Mouse (Mus musculus) adrenal gland, postnatal 0 days (tissue): ENCODE results near the gene Rab25. TPM values are rescaled to one million over a fixed set of nuclear protein-coding genes. Genes with fewer than 3 reads are reported as not detected.

Source experiments
- microRNA-seq: library from miRNA; unstranded; fragments of <30 nt; microRNA quantifications from one replicate; pipeline ENCODE4, GENCODE M21; 2016; ENCODE audit warnings: borderline replicate concordance; ENCODE audit not compliant: insufficient number of aligned reads
- polyA plus RNA-seq: library from polyadenylated mRNA; unstranded; fragments of >200 nt; fragmentation: Nextera tagmentation; extraction: Ambion mirVana; gene quantifications from 2 replicates; pipeline ENCODE4 v1.2.1, GENCODE M21; 2015

Gene Rab25
- polyA plus RNA-seq, result 0.58 and 0.88 TPM in 2 replicates

DNA sequence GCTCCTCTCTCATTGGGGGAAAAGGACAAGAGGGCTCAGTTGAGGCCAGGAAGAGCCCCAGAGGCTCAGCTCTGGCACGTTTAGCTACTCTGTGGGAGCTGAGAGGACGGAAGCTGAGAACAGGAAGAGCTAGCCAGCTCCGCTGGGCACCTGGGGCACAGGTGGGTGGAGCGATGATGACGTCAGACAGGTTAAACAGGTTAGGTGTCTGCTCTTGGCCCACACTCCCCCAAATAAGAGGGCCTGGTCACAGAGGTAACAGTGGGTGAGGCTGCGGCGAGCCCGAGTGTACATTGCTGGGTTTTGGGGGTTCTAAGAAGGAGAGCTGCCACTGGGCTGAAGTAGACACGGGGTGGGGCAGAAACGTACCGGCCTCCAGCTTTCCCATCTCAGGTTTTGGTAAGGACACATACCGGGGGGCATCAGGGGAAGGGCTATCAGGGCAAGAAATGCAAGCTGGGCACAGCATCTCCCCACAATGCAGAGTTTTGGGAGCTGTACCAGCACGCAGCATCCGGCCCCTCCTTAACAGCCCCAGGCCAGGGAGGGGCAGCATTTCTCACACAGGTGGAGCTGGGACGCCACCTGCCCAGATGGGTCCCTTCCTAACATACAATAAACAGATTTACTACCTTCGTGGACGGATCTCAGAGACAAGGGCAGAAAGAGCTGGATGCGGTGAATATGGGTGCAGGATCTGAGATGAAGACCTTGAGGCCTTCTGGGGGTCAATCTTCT is at the start of gene Rab25:
Gene Rab25, minus strand, starts transcription at position 121 of the 738 bp plus-strand sequence.

DNA sequence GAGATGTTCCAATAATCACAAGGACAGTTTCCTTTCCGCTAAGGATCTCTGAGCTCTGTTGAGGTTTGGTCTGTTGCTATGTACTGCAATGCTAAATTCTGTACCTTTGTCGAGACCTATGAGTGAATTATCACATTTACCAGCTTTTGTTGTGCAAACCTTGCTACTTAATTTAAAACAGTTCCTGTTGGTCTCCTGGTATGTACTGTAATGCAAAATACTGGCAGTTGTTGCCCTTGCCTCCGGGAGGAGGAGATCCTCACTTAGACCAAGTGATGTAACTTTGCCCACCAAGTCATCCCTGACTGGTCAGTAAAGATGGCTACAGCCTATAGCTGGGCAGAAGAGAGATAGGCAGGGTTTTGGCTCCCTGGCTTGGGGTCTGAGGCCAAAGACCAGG is 27.4 kb upstream of the Rab25 start, which contains the start of gene Ssr2:
Gene Ssr2, plus strand, starts transcription at position 337 of the 400 bp plus-strand sequence.

DNA sequence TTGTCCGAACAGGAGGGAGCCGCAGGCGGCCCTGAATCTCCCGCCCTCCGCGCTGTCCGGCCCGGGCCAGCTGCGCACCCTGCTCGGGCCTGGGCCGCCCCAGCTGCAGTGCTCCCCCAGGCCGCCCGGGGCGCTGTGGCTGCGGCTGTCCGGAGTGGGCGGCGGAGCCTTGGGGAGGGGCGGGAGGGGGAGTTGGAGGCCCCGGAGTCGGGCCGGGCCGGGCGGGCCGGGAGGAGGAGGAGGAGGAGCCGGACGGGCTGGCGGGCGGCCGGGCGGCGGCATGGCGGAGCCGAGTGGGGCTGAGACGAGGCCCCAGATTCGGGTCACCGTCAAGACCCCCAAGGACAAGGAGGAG is 5.4 kb upstream of the Rab25 start, which contains the start of gene Ubqln4:
Gene Ubqln4, plus strand, starts transcription at position 234 of the 355 bp plus-strand sequence.

DNA sequence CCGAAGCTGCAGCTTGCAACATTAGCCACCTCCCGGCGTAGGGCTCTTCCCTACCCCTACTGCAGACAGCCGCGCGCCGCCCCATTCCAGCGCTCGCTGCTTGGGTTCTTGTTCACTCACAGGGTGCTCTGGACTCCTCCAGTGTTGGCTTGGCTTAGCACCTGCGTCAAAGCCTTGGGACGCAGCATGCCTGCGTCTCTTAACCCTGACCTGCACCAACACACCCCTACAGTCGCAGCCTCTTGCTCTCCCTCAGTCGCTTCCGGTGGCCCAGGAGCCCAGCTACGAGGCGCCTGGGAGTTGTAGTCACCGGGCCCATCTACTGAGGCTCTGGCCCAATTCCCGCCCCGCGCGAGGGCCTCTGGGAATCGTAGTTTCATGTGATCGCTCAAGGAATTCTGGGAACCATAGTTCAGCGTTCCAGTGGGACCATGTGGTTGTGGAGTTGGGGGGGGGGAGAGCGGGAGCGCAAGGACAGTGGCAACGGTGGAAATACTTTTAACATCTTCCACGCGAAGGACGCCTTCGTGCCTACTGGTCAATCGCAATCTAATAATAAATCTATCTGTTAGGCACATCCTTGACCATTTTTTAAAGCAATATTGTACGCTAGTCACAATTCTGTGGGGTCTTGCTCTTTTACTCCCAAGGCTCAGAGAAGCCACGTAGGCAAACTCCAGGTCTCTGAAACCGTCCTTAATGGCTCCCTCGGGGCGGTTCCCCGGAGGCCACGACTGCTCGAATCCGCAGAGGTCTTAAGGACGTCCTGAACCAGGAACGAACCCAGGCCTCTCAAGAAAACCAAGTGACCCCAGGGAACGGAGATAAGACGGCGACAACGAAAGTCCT is 4.8 kb upstream of the Rab25 start, which contains the start of gene Lamtor2:
Gene Lamtor2, minus strand, starts transcription at position 399 of the 849 bp plus-strand sequence.

DNA sequence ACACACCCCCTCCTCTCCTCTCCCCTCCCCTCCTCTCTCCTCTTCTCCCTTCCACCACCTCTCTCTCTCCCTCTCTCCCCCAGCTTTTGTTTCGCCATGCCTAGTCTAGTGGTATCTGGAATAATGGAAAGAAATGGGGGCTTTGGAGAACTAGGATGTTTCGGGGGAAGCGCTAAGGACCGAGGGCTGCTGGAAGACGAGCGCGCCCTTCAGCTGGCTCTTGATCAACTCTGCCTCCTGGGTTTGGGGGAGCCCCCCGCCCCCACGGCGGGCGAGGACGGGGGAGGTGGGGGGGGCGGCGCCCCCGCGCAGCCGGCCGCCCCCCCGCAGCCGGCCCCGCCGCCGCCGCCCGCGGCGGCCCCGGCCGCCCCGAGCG is 15.8 kb downstream of the Rab25 start, which contains the start of gene Mex3a:
Gene Mex3a, plus strand, starts transcription at position 97 of the 376 bp plus-strand sequence.

DNA sequence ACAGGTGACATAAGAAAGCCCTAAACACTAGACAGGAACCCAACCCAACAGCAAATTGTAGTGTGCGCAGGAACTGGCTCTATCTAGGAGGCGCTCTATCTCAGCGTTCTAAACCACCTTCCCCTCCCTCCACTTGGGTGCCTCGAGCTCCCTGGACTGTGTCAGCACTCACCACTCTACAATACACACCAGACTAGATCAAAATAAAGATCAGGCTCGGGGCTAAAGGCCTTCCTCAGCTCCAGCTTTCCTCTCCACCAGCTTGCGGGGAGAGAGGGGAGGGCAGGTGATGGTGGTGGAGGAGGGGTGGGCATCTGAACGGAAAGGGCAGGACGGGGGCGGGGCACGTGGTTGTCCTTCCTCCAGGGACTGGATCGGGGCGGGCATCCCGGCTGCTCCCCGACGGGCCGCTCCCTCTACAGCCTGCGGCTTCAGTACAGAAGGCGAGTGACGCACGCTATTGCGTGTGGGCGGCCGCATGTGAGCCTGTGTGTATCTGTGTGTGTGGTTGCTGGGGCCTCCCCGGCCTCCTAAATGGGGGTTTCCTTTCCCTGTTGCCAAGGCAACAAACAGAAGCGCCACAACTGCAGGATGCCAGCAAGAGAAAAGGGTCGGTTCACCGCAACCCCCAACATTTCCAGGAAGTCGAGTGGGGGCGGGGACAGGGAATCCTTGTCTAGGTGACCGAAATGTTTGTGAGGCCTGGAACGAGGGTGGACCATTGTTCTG is 38.2 kb downstream of the Rab25 start, which contains the start of gene Lmna:
Gene Lmna, minus strand, starts transcription at position 265 of the 729 bp plus-strand sequence.

Small RNA genes lying within 50 kb of the gene (microRNA-seq; reads per million reads assigned to microRNA genes)
- gene Mir1905, result not detected

Other genes starting within 250 kb of the Rab25 start
- gene Glmp, start 223.3 kb downstream of the Rab25 start, polyA plus RNA-seq, result 174 and 296 TPM in 2 replicates
- gene Tmem79, start 212.2 kb downstream of the Rab25 start, polyA plus RNA-seq, result 2.1 and 2.2 TPM in 2 replicates
- gene Smg5, start 212.0 kb downstream of the Rab25 start, polyA plus RNA-seq, result 15.7 and 22.3 TPM in 2 replicates
- 24.2 and 53.0 TPM in 2 replicates for gene Paqr6, start 183.7 kb downstream of the Rab25 start, polyA plus RNA-seq
- 0.55 TPM in 1 of 2 replicates, not detected in the other for gene Bglap3, start 175.6 kb downstream of the Rab25 start, polyA plus RNA-seq
- gene Bglap2, start 169.6 kb downstream of the Rab25 start, polyA plus RNA-seq, result not detected in 2 replicates
- gene Bglap, start 163.8 kb downstream of the Rab25 start, polyA plus RNA-seq, result 0.59 and 0.93 TPM in 2 replicates
- gene Pmf1, start 138.0 kb downstream of the Rab25 start, polyA plus RNA-seq, result 46.1 and 61.3 TPM in 2 replicates
- gene Slc25a44, start 123.2 kb downstream of the Rab25 start, polyA plus RNA-seq, result 12.5 and 15.6 TPM in 2 replicates
- gene Sema4a, start 87.1 kb downstream of the Rab25 start, polyA plus RNA-seq, result 4.1 and 5.2 TPM in 2 replicates
- gene Lmna, start 38.3 kb downstream of the Rab25 start, polyA plus RNA-seq, result 128 and 130 TPM in 2 replicates
- gene Mex3a, start 15.9 kb downstream of the Rab25 start, polyA plus RNA-seq, result 2.7 and 3.6 TPM in 2 replicates
- 141 and 169 TPM in 2 replicates for gene Lamtor2, start 4.8 kb upstream of the Rab25 start, polyA plus RNA-seq
- 19.2 and 23.5 TPM in 2 replicates for gene Ubqln4, start 5.5 kb upstream of the Rab25 start, polyA plus RNA-seq
- gene Ssr2, start 27.6 kb upstream of the Rab25 start, polyA plus RNA-seq, result 269 and 288 TPM in 2 replicates
- 33.7 and 39.2 TPM in 2 replicates for gene Arhgef2, start 57.7 kb upstream of the Rab25 start, polyA plus RNA-seq
- gene Rxfp4, start 104.8 kb upstream of the Rab25 start, polyA plus RNA-seq, result not detected in 2 replicates
- 26.2 and 51.8 TPM in 2 replicates for gene Khdc4, start 137.5 kb upstream of the Rab25 start, polyA plus RNA-seq
- 104 and 106 TPM in 2 replicates for gene Rit1, start 168.5 kb upstream of the Rab25 start, polyA plus RNA-seq
- 29.3 and 76.7 TPM in 2 replicates for gene Syt11, start 226.9 kb upstream of the Rab25 start, polyA plus RNA-seq